Mouse (Mus musculus): ENCODE data around the gene Slc6a16.

Gene Slc6a16

DNA sequence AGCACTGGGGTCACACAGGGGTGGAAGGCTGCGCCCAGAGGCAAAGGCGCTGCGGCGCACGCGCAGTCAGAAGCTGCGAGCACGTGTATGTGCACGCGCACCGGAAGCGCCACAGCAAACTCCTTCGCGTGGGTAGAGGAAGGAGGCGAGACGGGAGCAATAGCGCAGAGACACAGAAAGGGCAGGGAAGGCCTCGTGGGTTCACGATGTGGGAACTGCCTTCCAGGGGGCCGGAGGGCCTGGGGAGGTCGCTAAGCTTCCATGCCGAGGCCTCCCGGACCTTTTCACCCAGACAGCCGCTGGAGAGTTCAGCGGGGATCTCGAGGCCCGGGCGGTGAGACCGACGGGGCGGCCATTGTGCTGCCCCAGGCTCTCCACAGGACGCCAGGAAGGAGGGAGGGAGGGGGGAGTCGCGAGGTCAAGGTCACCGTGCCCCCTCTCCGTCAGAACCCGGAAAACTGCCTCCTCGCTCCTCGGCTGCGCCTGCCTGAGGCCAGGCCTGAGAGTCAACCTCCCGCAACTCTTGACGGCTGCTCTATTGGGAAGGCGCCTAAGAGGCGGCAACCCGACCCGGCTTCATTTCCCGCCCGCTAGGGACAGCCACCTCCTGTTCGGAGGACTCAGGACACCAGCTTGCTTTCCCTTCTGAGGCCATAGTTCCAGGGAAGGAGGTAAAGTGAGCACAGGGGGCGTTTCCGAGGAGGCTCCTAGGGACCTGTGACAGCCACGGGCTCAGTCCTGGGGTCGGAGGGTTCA lies at the start of gene Slc6a16:
Gene Slc6a16, plus strand, starts transcription at position 453 of the 756 bp plus-strand sequence.
- no peak for DNase-seq (ENCODE audit: low read depth, low spot score)

DNA sequence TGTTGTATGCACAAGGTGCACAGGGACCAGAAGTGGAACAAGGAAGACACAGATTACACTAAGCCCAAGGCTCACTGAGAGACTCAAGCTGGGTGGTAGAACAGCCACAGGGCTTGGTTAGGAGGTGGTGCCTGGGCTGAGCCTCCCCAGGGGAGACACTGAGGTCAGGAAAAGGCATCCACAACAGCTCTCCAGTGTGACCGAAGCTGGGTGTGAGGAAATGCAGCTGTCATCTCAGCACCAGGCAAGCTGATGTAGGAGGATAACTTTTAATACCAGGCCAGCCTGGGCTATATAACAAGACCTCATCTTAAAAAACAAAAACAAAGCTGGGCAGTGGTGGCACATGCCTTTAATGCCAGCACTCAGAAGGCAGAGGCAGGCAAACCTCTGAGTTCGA lies 49.7 kb upstream of the Slc6a16 start:
- no peak for DNase-seq (ENCODE audit: low read depth, low spot score)

DNA sequence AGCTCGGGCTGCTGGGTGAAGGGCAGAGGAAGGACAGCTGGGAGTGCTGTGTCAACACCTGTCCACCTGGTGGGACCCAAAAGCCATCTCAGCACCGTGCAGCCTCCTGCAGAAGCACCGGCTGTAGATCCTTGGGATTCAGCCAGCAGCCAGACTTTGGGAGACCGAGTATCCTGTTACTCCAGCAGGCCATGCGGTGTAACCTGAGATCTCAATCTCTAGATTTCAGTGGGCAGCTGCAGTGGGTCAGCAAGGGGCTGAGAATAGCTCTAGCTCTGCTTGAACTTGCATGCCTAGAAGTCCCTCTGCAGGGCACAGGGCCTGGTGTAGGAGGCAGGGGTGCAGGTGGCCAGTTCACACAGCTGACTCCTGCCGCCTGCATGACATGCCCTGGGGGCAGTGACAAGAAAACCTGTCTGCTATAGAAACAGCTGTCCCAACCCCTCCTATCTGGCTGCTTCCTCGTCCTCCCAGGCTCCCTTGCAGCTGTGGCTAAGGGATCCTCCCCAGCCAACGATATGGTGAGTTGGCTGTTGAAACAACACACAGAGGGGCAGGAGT lies 49.0 kb upstream of the Slc6a16 start:
- DNase-seq (ENCODE audit: low read depth, low spot score), result no peak

DNA sequence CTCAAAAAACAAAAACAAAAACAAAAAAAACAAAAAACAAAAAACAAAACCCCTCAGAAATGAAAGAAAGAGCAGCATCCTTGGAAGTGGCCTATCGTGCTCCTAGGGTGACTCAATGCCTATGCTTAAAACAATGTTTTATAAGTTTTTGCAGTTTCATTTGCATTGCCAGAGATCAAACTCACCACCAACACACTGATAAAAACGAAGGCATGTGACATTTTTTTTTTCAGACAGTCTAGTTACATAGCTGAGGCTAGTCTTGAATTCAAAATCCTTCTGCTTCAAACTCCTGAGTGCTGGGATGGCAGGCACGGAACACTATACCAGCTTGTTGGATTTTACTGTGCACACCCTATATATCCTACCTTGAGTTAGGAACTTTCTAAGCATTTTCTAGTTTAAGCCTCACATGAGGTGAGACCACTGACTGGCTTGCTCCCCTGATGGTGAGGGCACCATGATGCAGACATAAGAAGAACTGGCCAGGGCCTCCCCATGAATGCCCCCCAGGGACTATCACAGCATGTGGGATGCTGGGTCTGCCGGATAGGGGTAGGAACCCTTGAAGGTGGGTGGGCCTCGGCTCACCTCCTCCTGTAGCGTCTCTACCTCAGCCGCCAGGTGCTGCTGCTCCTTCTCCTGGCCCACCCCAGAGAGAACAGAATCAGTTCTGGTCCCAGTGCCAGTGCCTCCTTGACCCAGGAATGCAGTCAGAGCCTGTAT lies 48.1 kb upstream of the Slc6a16 start:
- no peak for DNase-seq (ENCODE audit: low read depth, low spot score)

DNA sequence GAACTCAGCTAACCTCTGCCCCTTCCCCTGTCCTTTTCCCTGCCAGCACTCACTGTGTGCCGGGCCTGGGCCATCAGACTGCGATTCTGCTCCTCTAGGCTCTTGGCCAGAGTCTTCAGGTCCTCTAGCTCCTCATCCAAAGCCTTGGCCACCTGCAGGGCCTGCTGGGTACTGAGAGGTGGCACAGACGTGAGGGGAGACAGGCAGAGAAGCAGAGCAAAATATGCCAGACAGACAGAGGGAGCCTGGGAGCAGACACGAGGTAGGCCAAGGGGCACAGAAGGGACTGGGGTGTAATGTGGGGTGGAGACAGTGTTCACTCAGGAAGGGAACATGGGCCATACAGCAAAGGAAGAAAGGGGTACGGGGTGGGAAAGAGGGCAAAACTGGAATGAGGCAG lies 47.5 kb upstream of the Slc6a16 start:
- no peak for DNase-seq (ENCODE audit: low read depth, low spot score)

DNA sequence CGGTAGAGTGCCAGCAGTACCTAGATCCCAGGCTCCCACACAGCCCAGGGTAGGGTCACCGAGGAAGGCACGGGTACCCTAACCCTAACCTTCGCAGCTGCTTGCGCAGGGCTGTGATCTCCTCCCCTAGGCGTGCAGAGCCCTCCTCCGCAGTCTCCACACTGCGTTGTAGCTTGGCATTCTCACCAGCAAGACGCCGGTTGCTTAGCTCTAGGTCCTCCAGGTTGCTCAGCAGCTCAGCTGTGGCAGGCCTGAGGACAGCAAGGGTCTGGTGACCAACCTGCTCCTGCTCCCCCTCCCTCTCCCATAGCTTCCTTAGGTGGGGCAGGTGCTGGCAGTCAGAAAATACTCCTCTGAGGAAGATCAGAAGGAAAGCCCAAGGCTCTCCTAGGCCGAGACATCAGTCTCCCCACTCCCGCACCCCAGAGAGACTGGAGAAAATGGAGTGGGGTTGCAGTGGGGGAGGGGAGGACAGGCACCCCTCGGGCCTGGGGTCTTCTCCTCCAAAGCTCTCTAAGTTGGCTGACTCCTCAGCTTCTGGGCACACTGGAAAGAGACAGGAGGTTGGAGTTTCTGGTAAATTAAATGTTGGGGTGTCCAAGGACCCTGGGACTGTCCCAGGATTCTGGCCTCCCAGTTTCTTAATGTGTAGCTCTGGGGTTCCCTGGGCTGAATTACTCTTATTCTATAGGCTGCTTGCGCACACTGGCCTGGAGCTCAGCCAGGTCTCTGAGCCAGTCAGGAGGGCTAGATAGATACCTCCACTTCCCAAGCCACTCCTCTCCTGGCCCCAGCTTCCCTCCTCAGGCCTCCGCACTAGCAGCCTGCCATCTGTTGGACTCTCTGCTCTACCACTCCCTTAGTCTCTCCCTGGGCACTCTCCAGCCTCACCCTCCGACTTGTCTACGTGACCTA lies 46.8 kb upstream of the Slc6a16 start:
- DNase-seq (ENCODE audit: low read depth, low spot score), result no peak

DNA sequence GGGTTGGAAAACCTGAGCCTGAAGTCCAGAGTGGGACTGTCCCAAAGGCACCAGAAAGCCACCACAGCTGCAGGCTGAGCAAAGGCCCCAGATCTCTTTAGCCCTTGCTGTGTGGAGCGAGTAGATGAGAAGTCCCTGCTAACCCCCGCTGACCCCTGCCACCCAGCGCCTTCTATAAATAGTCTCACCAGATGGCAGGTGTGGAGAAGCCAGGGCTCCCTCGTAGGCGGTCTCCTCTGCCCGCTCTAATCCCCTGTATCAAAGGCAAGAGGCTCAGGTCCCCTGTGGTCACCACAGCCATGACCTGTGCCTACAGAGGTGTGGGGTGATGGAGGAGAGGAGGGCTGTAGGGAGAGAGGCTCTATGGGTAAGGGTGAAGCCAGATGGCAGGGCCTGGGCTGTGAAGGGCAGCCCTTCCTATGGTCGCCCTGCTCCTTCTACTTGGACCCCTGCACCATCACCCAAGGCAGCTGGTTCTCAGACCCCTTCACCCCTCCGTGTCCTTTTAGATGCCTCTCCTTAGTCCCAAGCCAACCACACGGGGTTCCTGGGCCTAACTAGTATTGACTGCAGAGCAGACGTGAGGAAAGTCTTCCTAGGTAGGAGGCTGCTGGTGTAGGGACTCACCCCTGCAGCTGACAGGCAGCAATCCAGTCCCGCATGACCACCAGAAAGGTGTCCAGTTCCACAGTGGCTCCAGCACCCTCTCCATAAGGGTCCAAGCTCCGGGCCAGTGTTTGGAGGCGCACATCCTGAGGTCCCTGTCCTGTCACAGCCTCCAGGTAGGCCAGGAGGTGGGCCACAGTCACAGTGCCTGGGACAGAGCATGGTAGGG lies 45.3 kb upstream of the Slc6a16 start:
- DNase-seq (ENCODE audit: low read depth, low spot score), result no peak

DNA sequence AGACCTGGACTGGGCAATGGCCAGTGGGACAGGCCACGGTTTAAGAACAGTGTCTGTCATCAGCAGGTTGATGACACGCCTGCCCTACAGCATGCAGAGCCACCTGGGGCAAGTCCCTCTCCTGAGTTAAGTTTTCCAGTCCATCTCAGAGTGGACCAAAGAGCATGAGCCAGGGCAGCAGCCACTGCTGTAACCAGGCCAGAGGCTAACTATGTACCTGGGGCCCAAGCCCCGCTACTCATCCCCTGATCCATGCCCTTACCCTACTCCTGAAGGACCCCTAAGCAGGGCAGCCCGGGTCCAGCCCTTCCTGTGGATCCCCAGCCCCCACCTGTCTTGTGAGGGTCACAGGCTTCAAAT lies 44.7 kb upstream of the Slc6a16 start:
- no peak for DNase-seq (ENCODE audit: low read depth, low spot score)

DNA sequence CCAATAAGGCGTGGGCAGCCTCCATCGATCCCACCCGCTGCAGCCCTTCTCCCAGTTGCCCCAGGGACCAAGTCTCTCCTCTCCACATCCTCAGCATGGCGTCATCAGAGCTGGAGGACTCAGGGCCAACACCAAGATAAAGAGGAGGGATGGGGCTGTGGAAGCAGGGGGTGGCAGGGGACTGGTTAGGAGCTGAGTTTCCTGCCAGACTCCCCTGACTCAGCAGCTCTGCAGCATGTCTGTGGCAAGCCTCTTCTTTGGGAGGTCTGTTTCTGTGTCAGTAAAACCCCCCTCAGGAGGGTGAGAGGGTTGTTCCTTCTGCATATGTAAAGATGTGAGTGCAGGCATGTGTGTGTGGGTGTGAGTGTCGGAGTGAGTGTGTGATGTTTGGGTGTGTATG lies 43.9 kb upstream of the Slc6a16 start:
- DNase-seq (ENCODE audit: low read depth, low spot score), result no peak

DNA sequence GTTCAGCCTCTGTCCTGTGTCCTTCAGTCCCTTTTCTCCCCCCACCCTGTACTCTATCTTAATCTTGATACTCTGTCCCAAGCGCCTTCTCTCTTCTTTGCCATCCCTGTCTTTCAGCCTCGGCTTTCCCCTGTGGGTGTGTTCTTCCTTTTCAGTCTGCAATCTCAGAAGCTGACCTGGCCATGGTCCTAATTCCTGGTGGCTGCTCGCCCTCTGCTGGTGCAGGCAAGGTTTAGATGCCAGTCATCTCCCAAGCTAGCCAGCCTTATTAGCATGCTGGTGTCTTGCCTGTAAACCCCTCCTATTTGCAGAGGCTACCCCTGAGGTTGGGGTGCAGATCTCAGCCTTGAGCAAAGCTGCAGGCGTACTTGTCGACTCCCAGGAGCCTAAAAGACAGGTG lies 42.5 kb upstream of the Slc6a16 start:
- peak; percentile 46 for DNase-seq (ENCODE audit: low read depth, low spot score)

DNA sequence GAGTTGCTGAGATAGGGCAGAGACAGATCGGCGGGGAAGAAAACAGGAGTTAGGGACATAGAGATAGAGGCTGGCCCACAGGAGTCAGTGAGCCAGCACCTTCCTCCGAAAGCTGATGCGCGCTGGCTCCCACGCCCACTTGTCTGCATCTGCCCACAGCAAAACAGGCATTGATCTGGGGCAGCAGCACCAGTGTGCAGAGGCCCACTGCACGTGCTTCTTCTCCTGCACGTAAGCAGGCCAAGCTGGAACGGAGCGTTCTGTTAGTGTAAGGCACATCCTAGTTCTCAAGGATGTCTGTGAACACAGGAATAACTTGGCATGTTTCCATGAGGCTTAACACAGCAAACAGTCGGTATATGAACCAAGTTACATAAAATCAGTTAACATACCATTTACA lies 41.9 kb upstream of the Slc6a16 start:
- no peak for DNase-seq (ENCODE audit: low read depth, low spot score)

DNA sequence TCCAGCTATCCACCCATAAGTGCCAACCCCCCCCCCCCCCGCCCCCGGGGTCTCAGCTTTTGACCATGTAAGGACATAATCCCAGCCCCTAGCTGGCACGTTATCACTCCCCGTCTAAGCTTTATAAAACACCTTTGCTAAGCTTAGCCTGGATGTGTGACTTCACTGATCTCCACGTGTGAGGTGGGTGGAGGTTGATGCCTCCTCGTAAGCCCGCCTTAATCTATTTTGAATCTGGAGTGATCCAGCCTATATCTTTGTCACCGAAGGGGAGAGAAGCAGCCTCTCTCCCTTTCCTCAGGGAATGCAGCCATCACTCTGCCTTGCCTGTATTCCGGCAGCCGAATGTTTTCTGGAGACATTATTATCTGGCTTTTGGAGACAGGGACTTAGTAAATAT lies 38.2 kb upstream of the Slc6a16 start:
- DNase-seq (ENCODE audit: low read depth, low spot score), result no peak

DNA sequence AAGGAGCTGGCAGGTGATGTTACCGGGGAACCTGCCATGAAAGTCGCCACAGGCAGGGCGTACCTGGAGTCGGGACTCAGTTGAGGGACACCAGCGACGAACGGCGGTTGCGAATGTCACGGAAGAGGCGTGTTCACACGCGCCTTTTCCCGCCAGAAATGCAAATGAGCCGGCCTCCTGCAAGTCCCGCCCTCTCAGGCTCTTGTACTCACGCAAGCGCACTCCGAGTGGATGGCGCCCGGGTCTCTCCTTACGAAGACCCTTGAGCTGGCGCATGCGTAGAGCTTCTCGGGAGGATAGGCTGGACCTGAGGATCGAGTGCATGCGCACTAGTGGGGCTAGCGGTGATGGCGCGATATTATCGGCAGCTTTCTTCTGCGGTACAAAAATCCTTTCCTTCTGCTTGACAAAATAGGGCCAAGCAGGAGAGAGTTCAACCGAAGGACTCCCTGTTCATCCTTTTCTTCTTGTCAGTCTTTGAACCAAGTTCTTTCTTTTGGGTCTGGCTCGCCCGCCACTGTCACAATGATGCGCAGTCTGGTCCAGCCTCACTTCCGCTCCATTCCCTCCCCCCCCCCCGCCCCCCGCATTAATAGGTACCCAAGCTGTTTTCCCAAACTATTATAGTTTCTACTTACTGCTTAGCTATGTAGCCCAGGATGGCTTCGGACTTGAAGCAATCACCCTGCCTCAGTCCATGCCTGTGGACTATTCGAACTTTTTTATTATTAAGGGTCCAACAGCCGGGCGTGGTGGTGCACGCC lies 36.3 kb upstream of the Slc6a16 start, which contains the start of gene Ccdc155:
Gene Ccdc155, minus strand, starts transcription at position 513 of the 764 bp plus-strand sequence.
- peak; percentile 91 for DNase-seq (ENCODE audit: low read depth, low spot score)

DNA sequence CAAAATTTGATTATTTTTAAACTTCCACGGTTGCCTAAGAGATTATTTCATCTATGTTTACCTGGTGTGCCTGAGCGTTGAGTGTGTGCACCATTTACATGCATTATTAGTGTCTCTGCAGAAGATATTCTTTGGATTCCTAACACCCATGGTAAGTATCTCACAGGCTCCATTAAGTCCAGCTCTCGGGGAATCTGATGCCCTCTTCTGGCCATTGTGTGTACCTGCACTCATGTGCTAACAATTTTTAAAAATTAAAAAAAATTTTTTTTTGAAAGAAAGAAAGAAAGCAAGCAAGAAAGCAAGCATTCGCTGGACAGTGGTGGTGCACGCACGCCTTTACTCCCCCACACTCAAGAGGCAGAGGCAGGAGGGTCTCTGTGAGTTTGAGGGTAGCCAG lies 32.6 kb upstream of the Slc6a16 start:
- DNase-seq (ENCODE audit: low read depth, low spot score), result no peak

DNA sequence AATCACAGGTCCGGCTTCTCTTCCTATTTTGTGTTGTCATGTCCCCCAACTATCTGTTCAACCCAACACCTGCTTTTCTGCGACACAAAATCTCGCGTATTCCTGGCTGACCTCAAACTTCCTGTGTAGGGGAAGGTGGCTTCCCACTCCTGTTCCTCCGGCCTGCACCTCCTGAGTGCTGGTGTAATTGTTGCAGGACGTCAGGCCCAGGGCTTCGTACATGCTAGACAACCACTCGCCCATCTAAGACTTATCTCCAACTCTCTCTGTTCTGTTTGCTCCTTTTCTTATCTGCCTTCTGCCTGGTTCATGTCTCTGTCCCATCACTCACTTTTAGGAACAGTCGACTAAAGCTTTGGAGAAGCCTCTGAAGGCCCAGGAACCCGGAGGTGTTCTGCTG lies 29.8 kb upstream of the Slc6a16 start:
- DNase-seq (ENCODE audit: low read depth, low spot score), result no peak

DNA sequence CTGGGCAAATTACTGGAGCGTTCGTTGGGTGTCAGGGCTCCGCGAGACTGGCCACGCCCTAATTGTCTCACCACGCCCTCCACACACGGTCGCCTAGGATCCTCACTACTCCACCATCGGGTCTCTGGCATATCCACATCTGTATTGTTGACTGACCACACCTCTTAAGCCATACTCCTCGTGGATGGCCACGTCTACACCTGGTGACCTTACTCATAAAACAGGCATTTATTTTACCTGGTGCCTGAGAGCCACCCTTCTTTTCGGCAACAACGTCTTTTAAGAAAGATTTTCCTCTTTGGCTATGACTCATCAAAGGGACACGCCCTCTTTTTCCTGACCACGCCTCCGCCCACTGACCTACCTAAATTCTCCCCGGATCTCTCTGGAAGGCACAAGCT lies 29.0 kb upstream of the Slc6a16 start, which contains the start of gene Dkkl1:
Gene Dkkl1, minus strand, starts transcription at position 297 of the 401 bp plus-strand sequence.
- no peak for DNase-seq (ENCODE audit: low read depth, low spot score)

DNA sequence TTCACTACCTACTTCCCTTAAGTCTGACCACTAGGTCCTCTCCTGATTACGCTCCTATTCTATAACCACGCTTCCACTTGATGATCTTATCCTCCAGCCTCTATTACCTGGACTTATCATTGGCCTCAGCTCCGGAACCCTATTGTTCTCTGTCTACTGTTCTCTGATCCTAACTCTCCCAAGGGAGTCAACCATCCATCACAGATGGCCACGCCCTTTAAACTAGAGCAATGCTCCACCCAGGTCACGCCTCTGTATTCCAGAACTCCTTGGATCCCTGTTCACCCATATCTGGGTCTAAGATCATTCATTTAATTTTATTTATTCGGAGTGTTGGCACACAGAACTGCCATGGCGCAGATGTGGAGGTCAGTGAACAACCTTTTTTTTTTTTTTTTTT lies 28.5 kb upstream of the Slc6a16 start:
- no peak for DNase-seq (ENCODE audit: low read depth, low spot score)

DNA sequence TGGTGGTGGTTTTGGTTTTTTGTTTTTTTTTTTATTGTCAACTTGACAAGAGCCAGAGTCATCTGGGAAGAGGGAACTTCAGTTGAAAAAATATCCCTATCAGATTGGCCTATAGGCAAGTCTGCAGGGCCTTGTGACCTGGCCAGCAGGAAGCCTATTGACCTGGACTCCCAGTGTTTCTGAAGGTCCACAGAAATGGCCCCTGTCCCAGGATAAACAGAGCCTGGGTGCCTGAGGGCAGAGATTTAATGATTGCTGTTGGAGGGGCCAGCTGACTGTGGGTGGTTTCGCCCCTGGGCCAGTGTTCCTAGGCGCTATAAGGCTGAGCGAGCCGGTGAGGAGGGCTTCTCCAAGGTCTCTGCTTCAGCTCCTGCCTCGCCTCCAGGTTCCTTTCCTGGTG lies 27.2 kb upstream of the Slc6a16 start:
- no peak for DNase-seq (ENCODE audit: low read depth, low spot score)

DNA sequence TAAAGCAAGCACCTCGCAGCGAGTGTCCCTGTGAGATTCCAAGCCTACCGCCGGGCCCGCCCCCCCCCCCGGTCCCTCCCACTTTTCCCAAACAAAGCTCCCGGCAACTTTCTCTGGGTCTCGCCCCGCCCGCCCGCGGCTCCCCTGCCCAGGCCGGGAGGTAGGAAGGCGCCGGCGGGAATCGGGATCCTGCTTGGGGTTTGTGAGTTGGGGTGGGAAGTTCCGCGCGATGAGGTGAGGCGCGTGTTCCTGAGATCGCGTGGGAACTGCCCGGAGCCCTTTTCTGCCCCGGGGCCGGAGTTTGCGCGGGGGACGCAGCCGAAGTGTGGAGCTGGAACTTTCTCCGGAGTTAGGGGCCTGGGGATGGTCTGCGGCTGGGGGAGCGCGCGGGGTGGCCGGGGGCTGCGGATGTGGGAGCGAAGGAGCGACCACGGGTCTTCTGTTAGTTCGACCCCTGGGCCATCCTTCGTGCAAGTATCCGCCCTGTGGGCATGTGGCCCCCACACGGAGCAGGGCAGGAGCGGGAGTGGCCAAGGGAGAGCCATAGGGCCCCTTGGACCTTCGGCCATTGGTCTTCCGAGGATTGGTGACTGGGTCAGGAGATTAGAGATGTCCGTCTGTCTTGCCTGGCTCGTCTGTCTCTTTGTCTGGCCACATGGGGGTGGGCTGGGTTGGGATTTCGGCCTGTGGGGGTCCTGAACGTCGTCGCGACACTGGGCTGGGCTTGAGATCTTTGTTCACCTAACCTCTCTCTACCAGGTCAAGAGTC lies 25.0 kb upstream of the Slc6a16 start, which contains the start of gene Tead2:
Gene Tead2, plus strand, starts transcription at position 81 of the 769 bp plus-strand sequence.
- DNase-seq (ENCODE audit: low read depth, low spot score), result no peak

All from brain, embryonic 18.5 days (tissue).